Mouse (Mus musculus): ENCODE measurements around the gene Trim69.

Trim69 gene

DNA sequence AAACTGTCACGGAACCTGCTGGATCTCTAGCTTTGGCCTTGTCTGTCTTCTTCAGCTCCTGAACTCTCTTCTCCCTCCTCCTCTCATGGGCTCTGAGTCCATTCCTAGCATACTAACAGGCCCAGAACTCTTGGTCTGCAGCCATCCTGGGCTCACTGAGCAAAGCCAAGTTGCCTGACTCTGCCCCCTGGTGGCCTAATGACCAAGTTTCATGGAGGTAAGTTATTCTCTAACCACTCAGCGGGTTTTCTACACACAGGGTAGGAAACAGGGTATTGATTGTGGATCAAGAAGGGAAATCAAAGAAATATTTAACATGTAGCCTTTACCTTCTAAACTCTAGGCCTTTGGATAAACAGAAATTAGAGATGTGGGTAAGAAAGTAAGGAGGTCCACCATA is at the start of gene Trim69:
TSS of gene Trim69 (plus strand) at position 21 of the 400 bp plus-strand sequence.
- peak; percentile 81 to 85 for DNase-seq

DNA sequence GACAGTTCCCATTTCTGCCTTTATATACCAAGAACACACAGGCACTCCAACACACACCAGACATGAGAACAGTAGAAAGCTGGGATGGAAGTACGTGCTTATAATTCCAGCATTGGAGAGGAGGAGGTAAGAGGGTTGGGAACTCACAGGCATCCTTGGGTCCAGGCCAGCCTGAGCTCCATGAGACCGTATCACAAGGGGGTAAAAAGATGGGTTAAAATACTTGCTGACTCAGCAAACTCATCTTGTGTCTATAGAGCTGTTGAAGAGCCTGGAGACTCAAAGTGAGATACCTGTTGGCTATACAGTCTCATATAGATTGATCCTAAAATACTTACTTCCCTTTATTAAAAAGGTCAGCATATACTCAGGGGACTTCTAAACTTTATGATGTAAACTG is 43.6 kb upstream of the Trim69 start:
- DNase-seq = no peak

DNA sequence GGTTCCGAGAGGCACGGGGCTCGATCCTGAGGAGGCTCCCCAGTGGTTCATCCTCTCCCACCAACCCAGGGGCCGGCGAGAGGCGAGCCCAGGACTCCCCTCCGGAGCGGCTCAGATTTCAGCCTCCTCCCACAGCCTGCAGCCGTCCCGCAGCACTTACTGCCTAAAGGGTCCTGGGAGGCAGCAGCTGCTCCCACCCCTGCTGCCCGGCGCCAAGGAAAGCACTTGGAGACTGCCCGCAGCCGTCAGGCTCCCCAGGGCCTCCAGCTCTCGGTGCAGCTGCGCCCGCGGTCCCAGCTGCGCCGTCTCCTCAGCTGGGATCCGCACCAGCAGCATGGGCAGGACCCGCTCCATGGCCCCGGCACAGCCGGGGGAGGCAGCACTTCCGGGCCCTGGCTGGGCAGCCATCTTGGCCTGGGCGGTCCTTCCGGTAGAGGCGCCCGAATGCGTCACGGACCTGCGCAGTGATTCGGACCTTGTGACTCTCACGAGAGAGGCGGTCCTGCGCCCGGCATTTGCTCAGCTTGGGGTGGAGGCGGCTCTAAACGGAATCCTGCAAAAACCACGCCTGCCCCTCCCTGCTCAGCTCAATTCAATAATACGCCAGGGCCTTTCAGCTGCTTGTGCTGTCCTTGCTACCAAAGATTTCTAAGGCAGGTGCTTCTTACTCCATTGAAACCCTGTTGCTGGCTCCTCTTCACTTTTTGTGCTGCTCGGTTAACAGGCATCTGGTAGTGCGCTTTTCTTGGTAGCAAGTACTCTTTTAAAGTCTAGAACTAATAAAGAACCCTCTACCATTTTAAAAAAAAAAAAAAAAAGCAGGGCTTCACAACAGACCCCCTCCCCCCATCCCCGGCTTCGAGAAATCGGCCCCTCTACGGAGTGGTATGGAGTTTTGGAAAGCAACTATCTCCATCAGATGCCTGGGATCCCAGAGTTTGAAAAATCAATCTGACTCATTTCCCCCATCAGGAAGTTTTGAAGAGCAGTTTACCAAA is 42.2 kb upstream of the Trim69 start, which contains the start of gene Spg11:
TSS of gene Spg11 (minus strand) at position 426 of the 998 bp plus-strand sequence.
- peak; percentile 98 for DNase-seq

DNA sequence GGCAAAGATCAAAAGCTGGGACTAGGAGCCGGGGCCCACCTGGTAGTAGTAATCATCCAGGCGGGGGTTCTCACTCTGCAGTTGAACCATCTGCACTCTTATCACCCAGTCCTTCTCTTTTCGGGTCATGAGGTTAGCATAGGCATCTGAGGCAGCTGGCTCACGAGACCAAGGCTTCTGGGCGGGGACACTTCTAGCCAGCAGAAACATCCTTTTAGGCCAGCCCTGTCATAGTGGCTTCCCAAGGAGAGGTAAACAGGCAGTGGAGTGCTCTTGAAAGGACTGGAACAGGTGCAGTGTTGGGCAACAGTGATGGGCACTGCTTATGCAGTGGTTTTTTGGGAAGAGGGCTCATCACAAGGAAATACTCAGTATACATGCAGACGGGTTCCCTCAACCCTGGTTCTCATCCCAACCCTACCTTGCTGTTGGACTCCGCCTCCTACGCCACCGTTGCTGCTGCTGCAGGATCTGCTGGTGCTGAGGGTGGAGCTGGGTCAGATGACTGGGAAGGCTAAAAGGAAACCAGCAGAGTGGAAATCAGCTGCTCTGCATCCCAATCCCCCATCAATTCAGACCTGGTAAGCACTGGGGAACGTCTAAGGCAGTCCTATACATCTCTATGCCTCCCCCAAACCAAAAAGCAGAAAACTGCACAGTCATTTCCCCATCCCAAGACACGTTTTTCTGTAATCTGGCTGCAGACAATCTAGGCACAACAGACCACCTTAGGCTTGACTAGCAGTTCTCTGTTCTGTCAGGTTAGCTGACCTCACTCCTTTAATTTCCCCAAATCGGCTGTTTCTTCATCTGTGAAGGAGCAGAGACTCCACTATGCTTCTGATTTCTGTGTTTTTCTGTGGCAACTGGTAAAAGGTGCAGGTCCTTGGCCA is 34.6 kb upstream of the Trim69 start:
- peak in 1 of 2 experiments; percentile 10 for DNase-seq

DNA sequence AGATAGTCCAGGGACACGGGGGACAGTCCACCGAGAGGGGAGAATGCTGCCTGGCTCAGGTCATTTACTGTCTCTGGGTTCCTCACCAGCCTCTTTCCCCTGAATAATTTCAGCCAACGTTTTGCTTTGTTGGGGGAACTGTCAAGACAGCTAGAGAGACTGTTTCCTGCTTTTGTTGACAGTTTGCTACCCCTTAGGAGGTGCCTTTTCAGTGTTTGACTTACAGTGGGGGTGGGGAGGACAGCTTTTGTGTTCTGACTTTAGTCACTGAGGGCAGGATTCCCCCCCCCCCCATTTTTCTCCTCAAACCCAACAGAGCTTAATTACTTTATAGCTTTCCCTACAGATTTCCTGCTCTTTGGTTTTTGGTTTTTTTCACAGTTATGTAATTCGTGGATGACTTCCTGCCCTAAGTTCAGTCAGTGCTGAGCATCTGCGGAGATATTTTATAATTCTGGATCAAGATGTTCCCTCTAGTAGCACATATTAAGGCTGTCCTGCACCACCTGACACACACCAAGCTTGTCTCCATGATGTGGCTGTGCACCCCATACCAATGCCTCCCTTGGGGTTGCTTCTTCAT is 33.6 kb upstream of the Trim69 start:
- no peak for DNase-seq

DNA sequence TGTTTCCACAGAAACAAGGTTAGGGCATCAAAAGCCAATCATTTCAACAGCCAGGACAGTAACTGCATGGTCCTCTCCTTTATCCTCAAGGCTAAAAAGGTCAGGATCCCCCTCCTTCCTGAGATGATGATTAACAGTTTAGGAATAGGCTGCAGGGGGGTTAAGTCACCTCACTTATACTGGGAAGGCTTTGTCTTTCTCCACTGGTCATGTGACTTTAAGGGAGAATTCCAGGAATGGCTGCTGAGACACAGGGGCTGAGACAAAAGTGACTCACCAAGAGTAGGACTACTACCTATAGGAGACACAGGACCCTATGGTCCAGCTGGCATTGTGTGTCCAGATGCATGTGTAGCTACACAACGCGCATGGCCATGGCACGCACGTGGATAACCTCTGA is 32.9 kb upstream of the Trim69 start:
- DNase-seq = no peak

DNA sequence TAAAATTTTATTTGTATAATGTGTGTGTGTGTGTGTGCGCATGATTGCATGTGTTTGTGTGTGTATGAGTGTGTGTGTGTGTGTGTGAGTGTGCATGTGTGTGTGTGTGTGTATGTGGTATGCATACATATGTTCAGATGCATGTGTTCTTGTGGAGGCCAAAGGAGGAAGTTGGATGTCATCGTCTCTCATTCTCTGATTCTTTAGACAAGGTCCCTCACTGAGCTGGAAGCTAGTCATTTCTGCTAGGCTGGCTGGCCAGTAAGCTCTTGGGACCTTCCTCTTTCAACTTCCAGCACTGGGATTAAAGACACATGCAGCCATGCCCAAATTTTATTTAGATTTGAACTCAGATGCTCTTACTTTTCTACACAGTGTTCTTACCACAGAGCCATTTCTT is 28.4 kb upstream of the Trim69 start:
- no peak for DNase-seq

DNA sequence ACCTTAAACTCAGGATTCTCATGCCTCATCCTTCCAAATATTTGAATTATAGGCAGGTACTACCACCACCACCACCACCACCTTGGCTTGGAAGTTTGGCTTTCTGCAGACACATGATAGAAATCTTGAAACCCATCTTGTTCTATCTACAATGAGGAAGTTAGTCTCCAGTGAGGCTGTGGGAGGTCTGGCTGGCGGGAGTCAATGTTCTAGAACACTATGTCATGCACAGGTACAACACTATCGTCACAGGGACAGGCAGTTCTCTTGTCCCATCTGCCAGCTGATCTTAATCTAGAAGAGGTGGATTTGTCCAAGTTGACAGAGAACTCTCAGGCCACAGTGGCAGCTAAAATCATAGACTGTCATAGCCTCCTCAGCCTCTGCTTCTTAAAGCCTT is 27.9 kb upstream of the Trim69 start:
- no peak for DNase-seq

DNA sequence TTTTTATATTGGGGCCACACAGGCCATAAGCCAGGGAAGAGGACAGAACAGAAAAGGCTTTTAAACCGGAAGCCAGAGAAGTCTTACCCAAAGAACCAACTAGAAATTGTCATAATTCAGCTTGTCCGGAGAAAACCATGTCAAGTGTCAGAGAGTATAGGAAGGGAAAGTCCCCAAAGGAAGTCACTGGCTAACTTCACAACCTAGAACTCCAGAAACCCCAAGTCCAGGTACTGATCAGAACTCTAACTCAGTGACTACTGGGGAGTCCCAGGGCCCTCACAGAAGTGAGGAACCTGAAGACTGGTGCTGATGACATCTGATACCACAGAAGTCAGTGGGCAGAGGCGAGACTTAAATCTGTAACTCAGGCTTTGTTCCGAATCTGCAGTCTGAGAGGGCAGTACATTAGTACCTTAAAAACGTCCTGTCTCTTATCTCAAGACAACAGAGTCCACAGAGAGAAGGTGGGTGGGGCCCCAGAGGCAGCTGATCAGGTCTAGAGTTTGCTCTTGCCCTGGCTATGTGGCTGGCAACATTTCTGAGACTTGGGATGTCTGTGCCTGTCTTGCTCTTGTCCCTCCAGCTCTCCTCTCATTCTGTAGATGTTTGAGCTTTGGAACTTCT is 22.5 kb upstream of the Trim69 start:
- no peak for DNase-seq

DNA sequence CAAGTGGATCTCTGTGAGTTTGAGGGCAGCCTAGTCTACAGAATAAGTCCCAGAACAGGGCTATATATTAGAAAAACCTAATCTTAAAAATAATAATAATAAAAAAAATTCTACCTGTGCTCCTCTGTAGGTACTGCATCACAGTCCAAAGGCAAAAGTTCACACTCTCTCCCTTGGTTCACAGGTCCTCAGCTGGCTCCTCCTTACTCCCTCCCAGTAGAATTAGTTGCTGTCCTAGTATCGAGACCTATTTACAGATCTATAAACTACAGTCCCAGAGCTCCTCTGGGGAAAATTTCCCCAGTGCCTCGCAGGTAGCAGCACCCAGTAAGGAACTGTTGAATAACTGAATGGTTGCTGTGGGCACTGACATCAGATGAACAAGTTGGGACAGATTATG is 19.7 kb upstream of the Trim69 start:
- no peak for DNase-seq

DNA sequence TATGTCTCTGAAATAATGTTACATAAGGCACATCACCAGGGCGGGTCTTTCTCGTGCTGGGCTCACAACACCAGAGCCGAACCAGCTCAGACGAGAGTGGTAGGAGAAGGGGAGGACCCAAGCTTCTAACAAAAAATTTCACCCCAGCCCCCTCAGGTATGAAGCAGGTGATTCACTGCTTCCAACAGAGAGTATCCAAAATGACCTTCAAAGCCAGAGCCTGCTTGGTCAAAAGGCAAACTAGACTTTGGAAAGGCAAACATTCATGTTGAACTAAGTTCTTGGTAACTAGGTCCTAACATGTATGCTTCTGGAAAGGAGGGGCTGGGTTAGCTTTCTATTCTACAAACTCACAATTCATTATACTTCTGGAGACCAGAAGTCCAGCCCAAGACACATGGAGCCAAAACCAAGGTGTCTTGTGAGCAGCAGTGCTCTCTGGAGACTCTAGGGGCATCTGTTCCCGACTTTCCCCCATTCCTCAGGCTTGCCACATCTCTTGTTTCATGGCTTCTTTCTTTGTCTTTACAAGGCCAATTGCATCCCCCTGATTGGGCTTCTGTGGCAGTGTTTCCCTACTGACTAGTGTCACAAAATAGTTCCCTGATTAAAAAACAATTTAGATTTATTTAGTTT is 19.1 kb upstream of the Trim69 start:
- no peak for DNase-seq

DNA sequence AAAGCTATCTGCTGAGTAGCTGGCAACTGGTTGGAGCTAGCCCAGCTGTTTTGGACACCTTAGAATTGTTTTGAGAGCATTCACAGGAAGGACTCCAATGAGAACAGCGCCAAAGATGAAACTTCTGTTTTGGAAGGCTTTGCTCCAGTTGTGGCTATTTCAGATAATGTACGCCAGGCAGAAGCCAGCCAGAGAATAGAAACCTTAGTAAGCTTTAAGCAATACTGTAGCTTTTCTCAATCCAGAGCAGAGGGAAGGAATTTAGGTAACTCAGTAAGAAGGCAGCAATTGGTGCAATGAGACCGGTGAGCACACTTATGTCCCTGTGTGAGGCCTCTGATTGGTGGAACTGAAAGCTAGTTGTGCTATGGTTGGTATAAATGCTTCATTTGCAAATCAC is 17.4 kb upstream of the Trim69 start:
- no peak for DNase-seq

DNA sequence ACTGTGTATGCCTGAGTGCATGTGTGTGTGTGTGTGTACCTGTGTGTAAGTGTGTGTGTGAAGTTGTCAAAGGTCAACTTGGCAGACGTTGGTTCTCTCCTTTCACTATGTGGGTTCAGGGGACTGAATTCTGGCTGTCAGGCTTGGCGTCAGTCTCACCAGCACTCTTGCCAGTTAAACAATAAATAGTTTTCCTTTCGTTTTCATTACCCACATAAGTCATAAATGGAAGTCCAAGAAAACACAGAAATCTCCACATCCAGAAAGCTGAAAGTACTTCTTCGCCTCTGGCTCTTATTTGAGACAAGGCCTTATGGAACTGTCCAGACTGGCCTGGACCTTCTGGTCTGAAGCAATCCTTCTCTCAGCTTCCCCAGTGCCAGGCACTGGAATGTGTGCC is 14.7 kb upstream of the Trim69 start:
- no peak for DNase-seq

DNA sequence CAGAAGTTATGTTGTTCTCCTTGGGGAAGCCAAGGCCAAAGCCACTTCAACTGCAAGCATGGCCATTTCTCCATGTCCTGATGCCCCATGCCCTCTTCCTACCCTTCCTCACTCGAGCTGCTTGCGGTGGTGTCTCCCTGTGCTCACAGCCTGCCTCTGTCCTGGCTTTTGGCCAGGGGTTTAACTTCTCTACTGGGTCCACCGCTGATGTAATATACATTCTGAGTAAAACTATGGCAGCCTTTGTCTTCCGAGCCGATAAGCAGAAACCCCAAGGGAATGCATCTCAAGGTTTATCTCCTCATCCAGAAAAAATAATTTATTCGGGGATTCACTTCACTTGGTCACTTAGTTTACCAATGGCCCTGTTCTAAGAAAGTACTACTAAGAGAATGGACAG is 13.8 kb upstream of the Trim69 start:
- peak in 1 of 2 experiments; percentile 30 for DNase-seq

DNA sequence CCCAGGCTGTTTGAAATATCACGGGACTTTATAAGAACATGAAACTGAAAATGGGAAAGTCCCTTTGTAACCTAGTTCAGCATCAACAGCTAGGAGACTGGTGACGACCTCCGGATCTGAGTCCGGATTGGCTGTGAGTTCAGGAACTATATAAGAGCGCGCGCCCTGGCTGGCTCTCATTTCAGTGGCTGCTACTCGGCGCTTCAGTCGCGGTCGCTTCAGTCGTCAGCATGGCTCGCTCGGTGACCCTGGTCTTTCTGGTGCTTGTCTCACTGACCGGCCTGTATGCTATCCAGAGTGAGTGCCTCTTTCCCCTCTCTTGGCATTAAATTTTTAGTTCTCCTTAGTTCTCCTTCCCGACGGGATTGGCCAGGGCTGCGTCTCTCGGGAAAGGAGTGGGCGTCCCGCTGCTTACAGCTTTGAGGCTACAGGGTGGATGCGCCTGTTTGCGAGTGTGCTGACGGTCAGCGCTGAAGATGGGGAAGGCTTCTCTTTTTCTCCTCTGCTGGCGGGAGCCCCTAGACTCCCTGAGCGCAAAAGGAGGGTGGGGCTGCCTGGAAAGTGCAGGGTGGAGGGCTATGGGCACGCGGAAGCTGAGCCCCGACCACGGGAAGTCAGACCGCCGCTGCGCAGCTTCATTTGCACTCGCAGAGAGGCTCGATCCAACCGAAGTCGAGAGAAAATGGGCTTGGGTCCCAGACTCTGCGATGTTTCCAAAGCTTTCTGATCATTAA is 12.8 kb upstream of the Trim69 start, which contains the start of gene B2m:
TSS of gene B2m (plus strand) at position 179 of the 734 bp plus-strand sequence.
- DNase-seq = peak; percentile 95 to 96

DNA sequence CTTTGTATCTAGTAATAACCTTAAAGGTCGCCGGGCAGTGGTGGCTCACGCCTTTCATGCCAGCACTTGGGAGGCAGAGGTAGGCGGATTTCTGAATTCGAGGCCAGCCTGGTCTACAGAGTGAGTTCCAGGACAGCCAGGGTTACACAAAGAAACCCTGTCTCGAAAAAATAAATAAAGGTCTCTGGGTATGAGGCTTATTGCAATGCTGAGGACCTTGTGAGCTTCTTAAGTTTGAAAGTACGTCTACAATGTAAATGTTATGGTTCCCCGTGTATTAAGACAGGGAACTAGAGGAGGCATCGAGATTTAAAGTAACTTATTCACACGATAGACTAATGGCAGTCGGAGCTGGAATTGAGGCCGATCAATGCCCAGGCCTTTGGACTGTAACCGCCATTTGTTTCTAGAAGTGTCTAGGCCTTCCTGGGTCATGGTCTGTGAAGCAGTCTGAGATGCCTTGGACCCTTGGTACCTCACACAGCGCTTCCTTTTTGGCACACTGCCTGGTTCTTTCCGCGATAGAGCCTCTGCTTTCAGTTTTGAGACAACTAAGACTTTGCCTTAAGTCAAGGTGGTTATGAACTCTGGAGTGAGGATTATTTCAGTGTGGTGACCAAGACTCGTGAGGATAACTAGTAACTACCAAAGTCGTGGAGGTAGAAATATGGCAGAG is 12.1 kb upstream of the Trim69 start:
- peak; percentile 85 to 87 for DNase-seq

DNA sequence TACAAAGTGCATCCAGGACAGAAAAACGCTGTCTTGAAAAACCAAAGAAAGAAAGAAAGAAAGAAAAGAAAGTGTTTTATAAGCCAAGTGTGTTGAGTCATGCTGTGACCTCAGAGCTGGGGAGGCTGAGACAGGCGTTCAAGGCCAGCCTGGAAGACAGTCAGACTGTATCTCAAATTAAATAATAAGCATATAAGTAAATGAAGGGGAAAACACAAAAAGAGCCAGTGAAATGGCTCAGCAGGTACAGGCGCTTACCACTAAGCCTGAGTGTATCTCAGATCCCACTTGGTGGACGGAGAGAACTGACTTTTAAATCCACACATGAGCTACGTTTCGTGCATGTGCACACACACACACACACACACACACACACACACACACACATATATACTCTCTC is 11.2 kb upstream of the Trim69 start:
- no peak for DNase-seq

DNA sequence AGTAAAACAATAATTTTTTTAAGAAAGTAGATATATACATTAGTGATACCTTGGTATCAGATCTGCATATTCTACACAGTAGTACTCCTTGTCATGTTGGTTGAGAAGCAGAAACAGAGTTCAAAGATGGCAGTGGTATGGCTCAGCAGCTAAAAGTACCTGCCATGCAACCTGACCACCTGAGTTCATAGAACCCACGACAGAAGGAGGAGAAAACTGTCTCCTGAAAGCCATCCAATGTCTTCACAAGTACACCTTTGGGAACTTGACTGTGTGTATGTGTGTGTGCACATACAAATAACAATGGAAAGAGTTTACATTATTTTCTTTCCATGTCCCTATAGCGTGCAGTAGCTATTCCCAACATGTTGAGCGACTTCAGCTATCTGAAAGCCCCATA is 10.8 kb upstream of the Trim69 start:
- DNase-seq = no peak

DNA sequence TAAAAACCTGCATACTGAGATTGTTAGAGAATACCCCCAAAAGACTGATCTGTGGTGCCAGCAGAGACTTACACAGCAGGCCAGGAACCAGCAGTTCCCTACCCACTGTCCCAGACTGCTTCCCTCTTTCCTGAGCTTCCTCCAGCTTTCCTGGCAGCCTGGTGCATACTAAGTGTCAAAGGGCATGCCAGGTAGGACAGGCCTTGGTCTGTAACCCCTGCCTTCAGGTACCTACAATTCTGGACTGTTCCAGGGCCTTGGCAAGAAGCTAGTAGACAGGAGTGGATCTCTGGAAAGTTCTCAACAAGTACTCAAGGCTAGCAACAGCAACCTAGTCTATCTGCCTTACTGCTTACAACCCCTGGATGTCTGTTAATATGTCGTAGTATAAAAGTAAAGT is 9.3 kb upstream of the Trim69 start:
- no peak for DNase-seq

DNA sequence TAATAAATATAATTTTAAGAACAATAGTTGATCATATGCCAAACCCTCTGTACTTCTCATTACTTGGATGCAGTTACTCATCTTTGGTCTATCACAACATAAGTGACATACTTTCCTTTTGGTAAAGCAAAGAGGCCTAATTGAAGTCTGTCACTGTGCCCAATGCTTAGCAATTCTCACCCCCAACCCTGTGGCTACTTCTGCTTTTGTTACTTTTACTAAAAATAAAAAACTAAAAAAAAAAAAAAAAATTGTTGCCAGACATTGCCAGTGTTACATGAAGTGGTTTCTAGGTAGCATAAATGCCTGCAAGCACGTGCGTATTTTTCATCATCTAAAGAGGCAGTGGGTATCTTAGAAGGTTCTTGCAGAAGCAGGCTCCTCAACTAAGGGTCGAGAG is 7.7 kb upstream of the Trim69 start:
- DNase-seq = no peak

All from lung, adult 18-20 months (tissue).